Mouse (Mus musculus): ENCODE results near the gene Gjc3.

Gjc3 gene

GRCm38 (mm10) chr5:137914508-137914907, 48.4 kb downstream of the Gjc3 start:
- no peak for DNase-seq (ENCODE audit: low spot score in 2 of 2)

- no peak for DNase-seq (ENCODE audit: low spot score in 2 of 2)
These were observed 53.2 kb downstream of the Gjc3 start for GRCm38 (mm10) chr5:137909564-137910262.
